Mouse (Mus musculus) naive thymus-derived CD4-positive, alpha-beta T cell, adult 5 months (primary cell): ENCODE measurements around the gene Lce1k. TPM values are rescaled to one million over a fixed set of nuclear protein-coding genes. Genes with fewer than 3 reads are reported as not detected.

Experiments used
- polyA plus RNA-seq: library from polyadenylated mRNA; unstranded; fragments of 100-300 nt; shearing (Covaris generic); gene quantifications from one replicate; pipeline ENCODE4 v1.2.1, GENCODE M21; 2017

Lce1k gene
- not detected for polyA plus RNA-seq

DNA sequence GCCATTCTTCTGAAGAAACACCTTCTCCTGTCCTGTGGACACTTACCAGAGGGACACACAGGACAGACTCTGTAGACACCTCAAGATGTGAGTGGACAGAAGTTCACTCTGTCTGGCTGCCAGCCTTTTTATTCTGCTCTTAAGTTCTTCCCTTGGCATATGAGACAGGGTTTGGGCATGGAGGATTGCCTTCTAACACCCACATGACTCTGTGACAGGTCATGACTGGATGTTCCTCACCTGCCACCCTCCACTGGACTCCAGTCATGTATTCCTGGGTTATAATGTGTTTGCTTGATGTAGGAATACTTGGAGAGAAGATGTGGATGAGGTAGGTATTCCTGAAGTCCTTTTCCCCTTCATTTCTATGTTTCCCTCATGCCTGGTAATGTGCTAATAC is at the start of gene Lce1k:
TSS of gene Lce1k (minus strand) at position 101 of the 400 bp plus-strand sequence.

DNA sequence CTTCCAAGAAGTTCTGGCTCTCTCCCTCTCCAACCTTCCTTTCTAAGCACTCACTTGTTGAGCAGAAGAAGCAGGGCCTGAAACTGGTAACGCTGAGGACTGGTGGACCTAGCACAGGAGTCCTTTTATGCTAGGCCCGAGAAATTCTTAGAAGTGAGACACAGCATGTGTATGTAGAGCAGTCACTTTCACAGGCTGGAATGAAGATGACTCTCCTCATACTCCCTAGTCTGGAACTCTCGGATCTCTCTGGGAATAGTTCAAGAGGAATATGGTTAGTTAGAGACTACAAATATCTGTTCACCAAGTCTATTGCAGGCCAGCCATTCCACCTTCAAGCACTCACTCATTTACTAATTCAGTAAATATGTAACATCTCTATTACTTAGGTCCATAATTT is 43.5 kb upstream of the Lce1k start, which contains the start of gene Lce1l:
TSS of gene Lce1l (minus strand) at position 101 of the 400 bp plus-strand sequence.

DNA sequence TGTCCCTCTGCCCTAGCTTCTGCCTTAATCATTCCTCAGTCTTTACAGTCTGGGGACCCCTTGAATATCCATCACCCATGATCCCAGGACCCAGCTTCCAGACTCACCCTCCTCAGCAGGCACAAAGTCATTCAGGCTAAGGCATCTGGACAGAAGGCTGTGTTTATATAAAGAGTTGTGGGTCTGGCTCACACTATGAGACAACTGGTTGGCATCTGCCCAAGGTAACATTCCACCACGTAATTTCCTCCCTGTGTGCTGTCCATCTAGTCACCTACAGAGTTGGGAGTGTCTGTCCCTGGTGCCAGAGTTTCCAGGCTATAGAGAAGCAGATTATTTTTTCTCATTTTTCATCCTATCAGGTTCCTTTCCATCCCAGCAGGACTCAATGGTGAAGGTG is 19.4 kb upstream of the Lce1k start, which contains the start of gene Kprp:
TSS of gene Kprp (minus strand) at position 140 of the 400 bp plus-strand sequence.

DNA sequence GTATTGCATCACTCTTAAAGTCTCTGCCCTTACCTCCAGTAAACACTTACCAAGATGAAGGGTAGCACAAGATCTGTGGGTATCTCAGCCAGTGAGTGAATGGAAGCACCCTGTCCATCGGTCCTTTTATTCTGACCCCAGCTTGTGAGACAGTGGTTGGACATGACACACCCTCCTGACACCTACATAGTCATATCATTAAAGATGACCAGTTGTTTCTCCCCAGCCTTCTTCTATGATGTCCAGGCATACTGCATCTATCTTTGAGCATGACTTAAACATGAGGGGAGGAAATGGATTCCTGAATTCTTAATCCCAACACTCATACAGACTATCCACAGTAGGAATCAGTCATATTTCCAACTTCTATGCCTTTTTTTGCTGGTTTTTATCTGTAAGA is 17.3 kb downstream of the Lce1k start, which contains the start of gene Lce1j:
TSS of gene Lce1j (minus strand) at position 101 of the 400 bp plus-strand sequence.

DNA sequence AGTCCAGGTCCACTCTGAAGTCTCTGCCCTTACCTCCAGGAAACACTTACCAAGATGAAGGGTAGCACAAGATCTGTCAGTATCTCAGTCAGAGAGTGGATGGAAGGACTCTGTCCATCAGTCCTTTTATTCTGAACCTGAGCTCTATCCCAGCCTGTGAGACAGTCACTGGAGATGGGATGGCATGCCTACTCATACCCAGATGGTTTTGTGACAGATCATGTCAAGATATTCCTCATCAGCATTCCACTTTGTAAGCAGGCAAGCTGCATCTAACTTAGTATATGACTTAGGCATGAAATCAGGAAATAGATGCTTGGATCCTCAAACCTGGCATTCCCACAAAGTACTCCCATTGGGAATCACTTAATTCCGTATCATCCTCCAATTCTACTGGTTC is 28.9 kb downstream of the Lce1k start, which contains the start of gene Lce1i:
TSS of gene Lce1i (minus strand) at position 101 of the 400 bp plus-strand sequence.

DNA sequence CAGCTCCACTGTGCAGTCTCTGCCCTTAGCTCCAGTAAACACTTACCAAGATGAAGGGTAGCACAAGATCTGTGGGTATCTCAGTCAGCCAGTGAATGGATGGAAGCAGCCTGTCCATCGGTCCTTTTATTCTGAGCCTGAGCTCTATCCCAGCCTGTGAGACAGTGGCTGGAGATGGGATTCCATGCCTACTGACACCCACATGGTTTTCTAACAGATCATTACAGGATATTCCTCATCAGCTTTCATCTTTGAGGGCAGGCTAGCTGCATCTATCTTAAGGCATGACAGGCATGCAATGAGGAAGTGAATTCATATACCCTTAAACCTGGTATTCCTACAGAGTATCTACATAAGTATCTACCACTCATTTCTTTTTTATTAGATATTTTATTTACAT is 42.7 kb downstream of the Lce1k start, which contains the start of gene Lce1h:
TSS of gene Lce1h (minus strand) at position 101 of the 400 bp plus-strand sequence.

Other genes with a start within 250 kb of the Lce1k start
- gene Ivl, start 234.2 kb downstream of the Lce1k start, polyA plus RNA-seq: not detected
- not detected for gene Smcp, start 218.9 kb downstream of the Lce1k start, polyA plus RNA-seq
- not detected for gene 2210017I01Rik, start 200.4 kb downstream of the Lce1k start, polyA plus RNA-seq
- not detected for gene Lce6a, start 186.2 kb downstream of the Lce1k start, polyA plus RNA-seq
- gene Lce1a1, start 159.6 kb downstream of the Lce1k start, polyA plus RNA-seq: not detected
- not detected for gene Lce1b, start 151.0 kb downstream of the Lce1k start, polyA plus RNA-seq
- not detected for gene Lce1a2, start 137.6 kb downstream of the Lce1k start, polyA plus RNA-seq
- gene Lce1c, start 128.6 kb downstream of the Lce1k start, polyA plus RNA-seq: not detected
- not detected for gene Lce1d, start 120.7 kb downstream of the Lce1k start, polyA plus RNA-seq
- gene Lce1e, start 98.8 kb downstream of the Lce1k start, polyA plus RNA-seq: not detected
- gene Lce1f, start 87.5 kb downstream of the Lce1k start, polyA plus RNA-seq: not detected
- gene Gm38119, start 68.8 kb downstream of the Lce1k start, polyA plus RNA-seq: not detected
- gene Lce1g, start 55.6 kb downstream of the Lce1k start, polyA plus RNA-seq: not detected
- not detected for gene Lce1h, start 42.8 kb downstream of the Lce1k start, polyA plus RNA-seq
- gene Lce1i, start 29.0 kb downstream of the Lce1k start, polyA plus RNA-seq: not detected
- not detected for gene Lce1j, start 17.4 kb downstream of the Lce1k start, polyA plus RNA-seq
- not detected for gene Kprp, start 19.4 kb upstream of the Lce1k start, polyA plus RNA-seq
- gene Lce1l, start 43.4 kb upstream of the Lce1k start, polyA plus RNA-seq: not detected
- not detected for gene 2310050C09Rik, start 62.3 kb upstream of the Lce1k start, polyA plus RNA-seq
- not detected for gene Lce3a, start 118.3 kb upstream of the Lce1k start, polyA plus RNA-seq
- not detected for gene Lce3b, start 125.1 kb upstream of the Lce1k start, polyA plus RNA-seq
- gene Lce3c, start 136.6 kb upstream of the Lce1k start, polyA plus RNA-seq: not detected
- not detected for gene Lce3d, start 149.5 kb upstream of the Lce1k start, polyA plus RNA-seq
- not detected for gene Lce3e, start 159.2 kb upstream of the Lce1k start, polyA plus RNA-seq
- not detected for gene Lce3f, start 184.3 kb upstream of the Lce1k start, polyA plus RNA-seq
- not detected for gene Crct1, start 207.8 kb upstream of the Lce1k start, polyA plus RNA-seq
- gene Lce1m, start 211.2 kb upstream of the Lce1k start, polyA plus RNA-seq: not detected